Mouse (Mus musculus) hindbrain, embryonic 11.5 days (tissue): ENCODE data around the gene Olfr378. TPM values are rescaled to one million over a fixed set of nuclear protein-coding genes. Genes with fewer than 3 reads are reported as not detected.

Experiments
- ATAC-seq: fragments of 200-750 bp; cut with Nextera tagmentation; 2 replicates; pipeline ENCODE4 v1.8.0; 2017; ENCODE audit warnings: mild to moderate bottlenecking, moderate TSS enrichment, moderate library complexity; ENCODE audit not compliant: low FRiP score
- DNase-seq: peaks from one replicate; pipeline ENCODE4 v3.0.0-alpha.2; 2015; ENCODE audit warnings: low spot score
- H3K27ac ChIP-seq: fragments of 300-500 bp; sonication (generic); 2 replicates; pipeline ENCODE4 v1.5.1; 2014; ENCODE audit warnings: mild to moderate bottlenecking, low read depth, low read length
- H3K27me3 ChIP-seq: fragments of 300-500 bp; sonication (generic); 2 replicates; pipeline ENCODE4 v1.6.1; 2014; ENCODE audit warnings: mild to moderate bottlenecking, low read length, moderate library complexity, mixed read lengths; ENCODE audit not compliant: control insufficient read depth, insufficient read depth
- H3K36me3 ChIP-seq: fragments of 300-500 bp; sonication (generic); 2 replicates; pipeline ENCODE4 v1.6.1; 2014; ENCODE audit warnings: mild to moderate bottlenecking, low read length, moderate library complexity, mixed read lengths; ENCODE audit not compliant: control insufficient read depth, insufficient read depth
- H3K4me1 ChIP-seq: fragments of 300-500 bp; sonication (generic); replicated peaks from 2 replicates; pipeline ENCODE4 v1.6.1; 2014; ENCODE audit warnings: low read length, mixed read lengths; ENCODE audit not compliant: control insufficient read depth, insufficient read depth
- H3K4me2 ChIP-seq: fragments of 300-500 bp; sonication (generic); replicated peaks from 2 replicates; pipeline ENCODE4 v1.6.1; 2014; ENCODE audit warnings: mild to moderate bottlenecking, low read depth, low read length
- H3K4me3 ChIP-seq: fragments of 300-500 bp; sonication (generic); 2 replicates; pipeline ENCODE4 v1.5.1; 2014; ENCODE audit warnings: low read depth, low read length
- H3K9ac ChIP-seq: fragments of 300-500 bp; sonication (generic); 2 replicates; pipeline ENCODE4 v1.6.1; 2014; ENCODE audit warnings: low read depth, low read length
- H3K9me3 ChIP-seq: fragments of 300-500 bp; sonication (generic); 2 replicates; pipeline ENCODE4 v1.6.1; 2016; ENCODE audit warnings: low read length; ENCODE audit not compliant: control insufficient read depth
- WGBS: fragments of 180-500 bp; shearing (Covaris S2); extraction: QIAGEN DNeasy Blood & Tissue Kit; methylation state at CpG from one replicate; pipeline ENCODE4 v1.1.7; 2014; 5-methylcytosine and 5-hydroxymethylcytosine counted together
- polyA plus RNA-seq: library from polyadenylated mRNA; unstranded; fragments of >200 nt; fragmentation: Nextera tagmentation; extraction: Ambion mirVana; gene quantifications from 2 replicates; pipeline ENCODE4 v1.2.1, GENCODE M21; 2014

Olfr378 gene
- polyA plus RNA-seq, result not detected in 2 replicates

DNA sequence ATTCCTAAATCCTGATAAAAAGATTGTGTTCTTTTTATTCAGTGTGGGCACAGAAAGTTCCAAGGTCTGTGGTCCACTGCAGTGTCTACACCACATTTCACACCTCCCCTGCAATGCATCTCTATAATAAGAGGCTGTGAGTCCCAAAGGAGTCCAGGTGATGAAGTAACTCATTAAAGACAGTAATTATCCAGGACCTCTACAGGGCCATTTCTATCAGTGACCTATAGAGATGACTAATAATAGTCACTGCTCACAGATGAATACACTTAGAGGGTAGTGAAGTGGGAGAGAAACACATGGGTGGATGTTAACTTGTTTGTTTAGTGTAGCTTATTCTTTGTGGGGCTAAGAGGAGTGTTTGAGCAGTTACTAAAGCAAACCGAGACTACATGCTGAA is at the start of gene Olfr378:
Olfr378 (minus strand) TSS at position 101 of the 400 bp plus-strand sequence.
- no peaks in the 10 kb centered on the region for H3K4me1 ChIP-seq
- no peak for ATAC-seq
- peaks cover 3% of the 10 kb centered on the region for H3K9me3 ChIP-seq
- no peak within 1 kb of the TSS for H3K4me2 ChIP-seq
- no peaks in the 10 kb centered on the region for H3K36me3 ChIP-seq
- 94% methylated on average over 1 of the region's 1 CpGs for WGBS
- H3K27ac ChIP-seq, result no peak within 1 kb of the TSS
- no peak within 1 kb of the TSS for H3K4me3 ChIP-seq
- no peak within 1 kb of the TSS for H3K9ac ChIP-seq
- H3K27me3 ChIP-seq, result no peaks in the 10 kb centered on the region
- no peak for DNase-seq

GRCm38 (mm10) chr11:73457408-73457807 is 29.1 kb upstream of the Olfr378 start, which contains the start of gene Olfr380:
Olfr380 (minus strand) TSS chr11:73457508.
- no peaks in the 10 kb centered on the region for H3K9me3 ChIP-seq
- no peak within 1 kb of the TSS for H3K27ac ChIP-seq
- H3K36me3 ChIP-seq, result no peaks in the 10 kb centered on the region
- no peak within 1 kb of the TSS for H3K9ac ChIP-seq
- no peak within 1 kb of the TSS for H3K4me2 ChIP-seq
- no peaks in the 10 kb centered on the region for H3K27me3 ChIP-seq
- H3K4me3 ChIP-seq, result no peak within 1 kb of the TSS
- ATAC-seq (no peak), DNase-seq (no peak)
- no peaks in the 10 kb centered on the region for H3K4me1 ChIP-seq
- 85% methylated on average over 1 of the region's 1 CpGs for WGBS

DNA sequence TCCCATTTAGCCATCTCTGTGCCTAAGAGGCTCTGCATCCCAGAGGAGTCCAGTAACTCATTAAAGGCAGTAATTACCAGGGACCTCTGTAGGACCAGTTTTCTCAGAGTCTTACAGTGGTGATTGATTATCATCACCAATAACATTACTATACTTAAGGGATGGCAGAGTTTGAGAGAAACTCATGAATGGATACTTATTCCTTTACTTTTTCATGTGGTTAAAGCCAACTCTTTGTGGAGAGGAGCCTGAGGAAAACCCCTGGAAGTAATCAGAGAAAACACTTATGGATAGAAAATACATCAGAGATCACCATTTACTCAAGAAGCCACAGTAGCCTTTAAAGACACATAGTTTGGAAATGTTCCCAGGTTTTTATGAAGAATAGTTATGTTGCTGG is 28.8 kb downstream of the Olfr378 start, which contains the start of gene Olfr1:
Olfr1 (minus strand) TSS at position 101 of the 400 bp plus-strand sequence.
- DNase-seq (no peak), ATAC-seq (no peak)
- H3K27ac ChIP-seq, result no peak within 1 kb of the TSS
- H3K4me2 ChIP-seq, result no peak within 1 kb of the TSS
- H3K4me1 ChIP-seq, result no peaks in the 10 kb centered on the region
- H3K36me3 ChIP-seq, result no peaks in the 10 kb centered on the region
- H3K9ac ChIP-seq, result no peak within 1 kb of the TSS
- H3K9me3 ChIP-seq, result no peaks in the 10 kb centered on the region
- no peak within 1 kb of the TSS for H3K4me3 ChIP-seq
- H3K27me3 ChIP-seq, result no peaks in the 10 kb centered on the region

DNA sequence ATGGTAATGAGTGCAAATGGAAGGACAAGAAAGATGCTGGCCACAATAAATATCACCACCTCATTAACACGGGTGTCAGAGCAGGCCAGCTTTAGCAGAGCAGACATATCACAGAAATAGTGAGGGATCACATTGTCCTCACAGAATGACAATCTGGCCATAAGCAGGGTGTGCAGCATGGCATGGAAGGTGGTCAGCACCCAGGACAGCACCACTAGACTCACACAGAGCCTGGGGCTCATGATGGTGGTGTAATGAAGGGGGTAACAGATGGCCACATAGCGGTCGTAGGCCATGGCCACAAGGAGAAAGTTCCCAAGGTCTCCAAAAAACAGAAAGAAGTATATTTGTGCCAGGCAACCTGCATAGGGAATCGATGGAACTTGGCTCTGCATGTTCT is 32.9 kb downstream of the Olfr378 start:
- WGBS, result 80% methylated on average over 4 of the region's 4 CpGs
- ATAC-seq, result no peak
- no peak overlapping the region for H3K9ac ChIP-seq

More for the DNA sequence above, 32.9 kb downstream of the Olfr378 start:
- H3K36me3 ChIP-seq, result no peaks in the 10 kb centered on the region
- no peak overlapping the region for H3K27ac ChIP-seq
- no peak for DNase-seq
- no peak overlapping the region for H3K4me3 ChIP-seq
- H3K4me2 ChIP-seq, result no peak overlapping the region
- no peaks in the 10 kb centered on the region for H3K9me3 ChIP-seq
- H3K27me3 ChIP-seq, result no peaks in the 10 kb centered on the region
- no peaks in the 10 kb centered on the region for H3K4me1 ChIP-seq

Other genes starting within 250 kb of the Olfr378 start
- 19.1 and 25.2 TPM in 2 replicates for gene Ctns, start 229.4 kb downstream of the Olfr378 start, polyA plus RNA-seq
- 0.99 and 1.2 TPM in 2 replicates for gene Shpk, start 229.0 kb downstream of the Olfr378 start, polyA plus RNA-seq
- 0.13 TPM in 1 of 2 replicates, not detected in the other for gene Trpv1, start 194.2 kb downstream of the Olfr378 start, polyA plus RNA-seq
- gene Trpv3, start 161.1 kb downstream of the Olfr378 start, polyA plus RNA-seq, result 0.03 TPM in 1 of 2 replicates, not detected in the other
- 0.56 and 0.97 TPM in 2 replicates for gene Aspa, start 98.9 kb downstream of the Olfr378 start, polyA plus RNA-seq
- not detected in 2 replicates for gene Gm49340, start 98.7 kb downstream of the Olfr378 start, polyA plus RNA-seq
- not detected in 2 replicates for gene Spata22, start 98.7 kb downstream of the Olfr378 start, polyA plus RNA-seq
- not detected in 2 replicates for gene Olfr20, start 77.7 kb downstream of the Olfr378 start, polyA plus RNA-seq
- gene Olfr376, start 57.2 kb downstream of the Olfr378 start, polyA plus RNA-seq, result not detected in 2 replicates
- not detected in 2 replicates for gene Olfr1, start 28.9 kb downstream of the Olfr378 start, polyA plus RNA-seq
- not detected in 2 replicates for gene Olfr380, start 29.0 kb upstream of the Olfr378 start, polyA plus RNA-seq
- gene Olfr381, start 63.1 kb upstream of the Olfr378 start, polyA plus RNA-seq, result not detected in 2 replicates
- not detected in 2 replicates for gene Olfr382, start 88.7 kb upstream of the Olfr378 start, polyA plus RNA-seq
- gene Olfr385, start 164.5 kb upstream of the Olfr378 start, polyA plus RNA-seq, result not detected in 2 replicates
- gene Olfr384, start 170.1 kb upstream of the Olfr378 start, polyA plus RNA-seq, result not detected in 2 replicates